Mouse (Mus musculus): ENCODE data around the gene Prickle1. TPM values are rescaled to one million over a fixed set of nuclear protein-coding genes. Genes with fewer than 3 reads are reported as not detected.

The Prickle1 gene
- total and polyA plus RNA-seq, 3 experiments: 0.64 to 1.8 (median 1.7) TPM

- in situ Hi-C loops (cut with MboI; ENCODE audit: low pct_ligation_motif_present, low pct_unique_long_range_greater_than_20kb, low sequenced_read_pairs) (loop anchor here (10.0 to 25.0 kb wide), 2 partner anchors 61 to 636 kb away; no protein-coding TSS in a partner anchor), dilution Hi-C loops (cut with MboI; ENCODE audit: extremely low pct_ligation_motif_present, extremely low pct_unique_long_range_greater_than_20kb, low sequenced_read_pairs) (no loop called here)
- H3K4me1 ChIP-seq (ENCODE audit: control insufficient read depth in 1 of 2, insufficient read depth in 2 of 2): no peaks in the 10 kb centered on the region
- no peaks in the 10 kb centered on the region for H3K27me3 ChIP-seq (replicated peaks)
- no peaks in the 10 kb centered on the region for H3K36me3 ChIP-seq (replicated peaks in 1 of 2; ENCODE audit: control insufficient read depth in 1 of 2, insufficient read depth in 1 of 2, low read length in 1 of 2)
- no peaks in the 10 kb centered on the region for H3K79me2 ChIP-seq (replicated peaks; ENCODE audit: control insufficient read depth, extremely low read depth, insufficient read depth, poor library complexity, severe bottlenecking)
- peaks cover 5% of the 10 kb centered on the region for H3K9me3 ChIP-seq (replicated peaks; ENCODE audit: low read length)
- DNase-seq (ENCODE audit: extremely low read depth): peak; percentile 86
- H3K27ac ChIP-seq (ENCODE audit: insufficient read depth, low read depth): no peak overlapping the region
- no peak overlapping the region for H3K4me2 ChIP-seq (ENCODE audit: insufficient read depth, low read depth, poor library complexity, severe bottlenecking)
- no peak overlapping the region for H3K4me3 ChIP-seq (replicated peaks in 1 of 3; ENCODE audit: low read depth in 2 of 3, low read length in 2 of 3, poor library complexity in 1 of 3)
- H3K9ac ChIP-seq (ENCODE audit: insufficient read depth, low read depth): no peak overlapping the region
- TF ChIP-seq NRF1 (IDR thresholded peaks at IDR 0.05; ENCODE audit: low read depth, low read length): no peak
- TF ChIP-seq SMC3 (IDR thresholded peaks at IDR 0.05; ENCODE audit: low read depth, low read length): peak; percentile 88
- TF ChIP-seq BHLHE40 (IDR thresholded peaks at IDR 0.05; ENCODE audit: low read depth, low read length): 0 out of 2 replicates have a peak, but pooled peaks have one; percentile 54
- TF ChIP-seq ZKSCAN1 (IDR thresholded peaks at IDR 0.05; ENCODE audit: borderline replicate concordance, low read depth, low read length): no peak
- TF ChIP-seq NELFE (IDR thresholded peaks at IDR 0.05; ENCODE audit: low read depth, low read length): no peak
- TF ChIP-seq TCF12 (IDR thresholded peaks at IDR 0.05; ENCODE audit: low read depth, low read length): no peak
- TF ChIP-seq ELF1 (IDR thresholded peaks at IDR 0.05; ENCODE audit: low read depth, low read length): no peak
- TF ChIP-seq JUND (conservative IDR thresholded peaks at IDR 0.05; ENCODE audit: low read depth, low read length): 0 out of 2 replicates have a peak, but pooled peaks have one; percentile 27
- TF ChIP-seq RAD21 (IDR thresholded peaks at IDR 0.05; ENCODE audit: low read depth, low read length): peak; percentile 95
- TF ChIP-seq CTCF (conservative IDR thresholded peaks at IDR 0.05 in 1 of 2, IDR thresholded peaks at IDR 0.05 in 1 of 2; ENCODE audit: low read depth in 2 of 2, low read length in 2 of 2): peak; percentile 75 to 90
- peak; percentile 66 for TF ChIP-seq ZC3H11A (IDR thresholded peaks at IDR 0.05; ENCODE audit: low read depth, low read length)
Observed at GRCm38 (mm10) chr15:93575884-93576283, 19.8 kb downstream of the Prickle1 start.

GRCm38 (mm10) chr15:93572889-93573288, 22.8 kb downstream of the Prickle1 start:
- Histone ChIP-seq H3K27me3 (replicated peaks) (no peaks in the 10 kb centered on the region), H3K36me3 (replicated peaks in 1 of 2; ENCODE audit: control insufficient read depth in 1 of 2, insufficient read depth in 1 of 2, low read length in 1 of 2) (no peaks in the 10 kb centered on the region), H3K79me2 (replicated peaks; ENCODE audit: control insufficient read depth, extremely low read depth, insufficient read depth, poor library complexity, severe bottlenecking) (no peaks in the 10 kb centered on the region), H3K4me1 (ENCODE audit: control insufficient read depth in 1 of 2, insufficient read depth in 2 of 2) (no peaks in the 10 kb centered on the region), H3K9me3 (replicated peaks; ENCODE audit: low read length) (peaks cover 3% of the 10 kb centered on the region), H3K4me2 (ENCODE audit: insufficient read depth, low read depth, poor library complexity, severe bottlenecking) (no peak overlapping the region), H3K27ac (ENCODE audit: insufficient read depth, low read depth) (no peak overlapping the region), H3K4me3 (replicated peaks in 1 of 3; ENCODE audit: low read depth in 2 of 3, low read length in 2 of 3, poor library complexity in 1 of 3) (no peak overlapping the region), H3K9ac (ENCODE audit: insufficient read depth, low read depth) (no peak overlapping the region)
- TF ChIP-seq POLR2AphosphoS2 (IDR thresholded peaks at IDR 0.05; ENCODE audit: low read depth, low read length): no peak
- TF ChIP-seq SMC3 (IDR thresholded peaks at IDR 0.05; ENCODE audit: low read depth, low read length): no peak
- no peak for TF ChIP-seq NELFE (IDR thresholded peaks at IDR 0.05; ENCODE audit: low read depth, low read length)
- TF ChIP-seq TCF12 (IDR thresholded peaks at IDR 0.05; ENCODE audit: low read depth, low read length): no peak
- TF ChIP-seq ZNF384 (IDR thresholded peaks at IDR 0.05; ENCODE audit: low read depth, low read length): no peak
- TF ChIP-seq MAFK (IDR thresholded peaks at IDR 0.05; ENCODE audit: insufficient replicate concordance, low read length): no peak
- TF ChIP-seq CHD2 (IDR thresholded peaks at IDR 0.05; ENCODE audit: low read length): no peak
- TF ChIP-seq PAX5 (IDR thresholded peaks at IDR 0.05; ENCODE audit: low read length): no peak
- TF ChIP-seq TBP (conservative IDR thresholded peaks at IDR 0.05; ENCODE audit: low read depth, low read length): no peak
- TF ChIP-seq MEF2A (IDR thresholded peaks at IDR 0.05; ENCODE audit: borderline replicate concordance, low read depth, low read length): no peak
- TF ChIP-seq ZC3H11A (IDR thresholded peaks at IDR 0.05; ENCODE audit: low read depth, low read length): no peak
- no peak for TF ChIP-seq ELF1 (IDR thresholded peaks at IDR 0.05; ENCODE audit: low read depth, low read length)
- no peak for TF ChIP-seq NRF1 (IDR thresholded peaks at IDR 0.05; ENCODE audit: low read depth, low read length)
- no peak for TF ChIP-seq CHD1 (IDR thresholded peaks at IDR 0.05; ENCODE audit: low read depth, low read length)
- TF ChIP-seq ZKSCAN1 (IDR thresholded peaks at IDR 0.05; ENCODE audit: borderline replicate concordance, low read depth, low read length): no peak
- dilution Hi-C loops (cut with MboI; ENCODE audit: extremely low pct_ligation_motif_present, extremely low pct_unique_long_range_greater_than_20kb, low sequenced_read_pairs): no loop called here
- no peak for DNase-seq (ENCODE audit: extremely low read depth)
- in situ Hi-C loops (cut with MboI; ENCODE audit: low pct_ligation_motif_present, low pct_unique_long_range_greater_than_20kb, low sequenced_read_pairs): loop anchor here (10.0 kb wide), 1 partner anchor 58 kb away; no protein-coding TSS in a partner anchor
